Mouse (Mus musculus) embryonic fibroblast, embryonic 13.5 days (primary cell): ENCODE measurements around the gene Prrt2. TPM values are rescaled to one million over a fixed set of nuclear protein-coding genes. Genes with fewer than 3 reads are reported as not detected.

Source experiments
- H3K27ac ChIP-seq: 2 replicates; pipeline ENCODE4 v1.5.1; 2012; ENCODE audit warnings: low read length, control low read depth, inconsistent platforms; ENCODE audit not compliant: insufficient read depth
- H3K4me1 ChIP-seq: 2 replicates; pipeline ENCODE4 v1.6.1; 2011; ENCODE audit warnings: low read length; ENCODE audit not compliant: control insufficient read depth, insufficient read depth
- H3K4me3 ChIP-seq: 2 replicates; pipeline ENCODE4 v1.5.1; 2011; ENCODE audit warnings: mild to moderate bottlenecking, control low read depth, low read length; ENCODE audit not compliant: insufficient read depth
- CTCF ChIP-seq: IDR thresholded peaks from 2 replicates; pipeline ENCODE4 v1.5.1; 2011; ENCODE audit warnings: mild to moderate bottlenecking, control low read depth, low read length, moderate library complexity, borderline replicate concordance; ENCODE audit not compliant: insufficient read depth
- POLR2A ChIP-seq: IDR thresholded peaks from 2 replicates; pipeline ENCODE4 v1.6.1; 2011; ENCODE audit warnings: low read depth, mild to moderate bottlenecking, control low read depth, low read length, moderate library complexity
- polyA plus RNA-seq: library from polyadenylated mRNA; stranded (reverse); fragments of >200 nt; gene quantifications from 2 replicates; pipeline ENCODE4 v1.2.4, GENCODE M21; 2011; ENCODE audit warnings: low read depth; ENCODE audit not compliant: missing spikeins, insufficient read length

Gene Prrt2
- 3.1 and 15.3 TPM in 2 replicates for polyA plus RNA-seq

- Histone ChIP-seq H3K4me3 (peak within 1 kb of the TSS; percentile 29), H3K4me1 (peaks cover 8% of the 10 kb centered on the region; the same call in 1 of the 2 replicates), H3K27ac (no peak within 1 kb of the TSS)
- TF ChIP-seq POLR2A (peak; percentile 83), CTCF (no peak)
These were observed at the start of gene Prrt2, which contains the start of gene Gm42742 for GRCm38 (mm10) chr7:127020901-127021562. Gene Prrt2, minus strand, starts transcription at chr7:127021211. Gene Gm42742, minus strand, starts transcription at chr7:127021097.

- TF ChIP-seq POLR2A (no peak), CTCF (no peak)
- Histone ChIP-seq H3K4me1 (peaks cover 6% of the 10 kb centered on the region; the same call in 1 of the 2 replicates), H3K4me3 (no peak overlapping the region), H3K27ac (no peak overlapping the region)
These were observed 45.3 kb upstream of the Prrt2 start for GRCm38 (mm10) chr7:127066317-127066716.

- TF ChIP-seq POLR2A (no peak), CTCF (no peak)
- Histone ChIP-seq H3K4me1 (peaks cover 3% of the 10 kb centered on the region; the same call in 1 of the 2 replicates), H3K4me3 (no peak overlapping the region), H3K27ac (no peak overlapping the region)
These were observed 44.5 kb upstream of the Prrt2 start for GRCm38 (mm10) chr7:127065538-127065937.

GRCm38 (mm10) chr7:127055026-127055585 lies 34.1 kb upstream of the Prrt2 start:
- Histone ChIP-seq H3K4me1 (no peaks in the 10 kb centered on the region), H3K27ac (no peak overlapping the region), H3K4me3 (no peak overlapping the region)
- TF ChIP-seq POLR2A (no peak), CTCF (no peak)

GRCm38 (mm10) chr7:127041851-127042672 lies 21.1 kb upstream of the Prrt2 start, which contains the start of gene Kif22:
Gene Kif22, minus strand, starts transcription at chr7:127042471.
- peak within 1 kb of the TSS; percentile 38 for H3K27ac ChIP-seq
- peak within 1 kb of the TSS; percentile 82 for H3K4me3 ChIP-seq
- H3K4me1 ChIP-seq: no peaks in the 10 kb centered on the region
- TF ChIP-seq POLR2A (peak; percentile 68), CTCF (no peak)

- no peak overlapping the region for H3K27ac ChIP-seq
- peaks cover 2% of the 10 kb centered on the region; the same call in 1 of the 2 replicates for H3K4me1 ChIP-seq
- no peak for TF ChIP-seq POLR2A
- TF ChIP-seq CTCF: no peak
- H3K4me3 ChIP-seq: no peak overlapping the region
These were observed 10.2 kb upstream of the Prrt2 start for GRCm38 (mm10) chr7:127031244-127031643.

- Histone ChIP-seq H3K4me3 (no peak overlapping the region), H3K4me1 (peaks cover 2% of the 10 kb centered on the region; the same call in 1 of the 2 replicates), H3K27ac (peak overlapping the region; percentile 61)
- no peak for TF ChIP-seq CTCF
- TF ChIP-seq POLR2A: no peak
These were observed 9.2 kb upstream of the Prrt2 start for GRCm38 (mm10) chr7:127030172-127030571.

- Histone ChIP-seq H3K4me1 (peaks cover 4% of the 10 kb centered on the region; the same call in 1 of the 2 replicates), H3K27ac (peak overlapping the region; percentile 84)
- TF ChIP-seq POLR2A (no peak), CTCF (no peak)
These were observed 6.9 kb upstream of the Prrt2 start for GRCm38 (mm10) chr7:127027885-127028284.

GRCm38 (mm10) chr7:127026984-127027726 lies 6.1 kb upstream of the Prrt2 start, which contains the start of gene Maz:
Gene Maz, minus strand, starts transcription at chr7:127027037.
- peaks cover 4% of the 10 kb centered on the region for H3K4me1 ChIP-seq
- TF ChIP-seq CTCF: no peak
- TF ChIP-seq POLR2A: peak; percentile 49
- H3K27ac ChIP-seq: peak within 1 kb of the TSS; percentile 94
- H3K4me3 ChIP-seq: peak within 1 kb of the TSS; percentile 73

More at GRCm38 (mm10) chr7:127027885-127028284, 6.9 kb upstream of the Prrt2 start:
- H3K4me3 ChIP-seq: peak overlapping the region; percentile 25

GRCm38 (mm10) chr7:127026616-127026983 lies 5.6 kb upstream of the Prrt2 start:
- TF ChIP-seq CTCF (no peak), POLR2A (no peak)
- Histone ChIP-seq H3K27ac (no peak overlapping the region), H3K4me3 (no peak overlapping the region), H3K4me1 (peaks cover 10% of the 10 kb centered on the region)
